Mouse (Mus musculus): ENCODE results near the gene Cmtm2b.
A peak's percentile ranks its signal among the peaks of the same experiment; 100 is the strongest.

- TF ChIP-seq POLR2A (IDR thresholded peaks at IDR 0.05; ENCODE audit: borderline replicate concordance, extremely low read depth, insufficient read depth, insufficient read length, poor library complexity, severe bottlenecking) (peak; percentile 32; the same call in 1 of the 2 replicates), CTCF (IDR thresholded peaks at IDR 0.05; ENCODE audit: borderline replicate concordance, extremely low read depth, insufficient read depth, insufficient read length) (peak; percentile 63)
Measured at GRCm38 (mm10) chr8:104340233-104341105, 18.4 kb downstream of the Cmtm2b start.

Measured in brain, embryonic 14.5 days (tissue).